Mouse (Mus musculus): ENCODE data around the gene Ablim1.

Gene Ablim1

DNA sequence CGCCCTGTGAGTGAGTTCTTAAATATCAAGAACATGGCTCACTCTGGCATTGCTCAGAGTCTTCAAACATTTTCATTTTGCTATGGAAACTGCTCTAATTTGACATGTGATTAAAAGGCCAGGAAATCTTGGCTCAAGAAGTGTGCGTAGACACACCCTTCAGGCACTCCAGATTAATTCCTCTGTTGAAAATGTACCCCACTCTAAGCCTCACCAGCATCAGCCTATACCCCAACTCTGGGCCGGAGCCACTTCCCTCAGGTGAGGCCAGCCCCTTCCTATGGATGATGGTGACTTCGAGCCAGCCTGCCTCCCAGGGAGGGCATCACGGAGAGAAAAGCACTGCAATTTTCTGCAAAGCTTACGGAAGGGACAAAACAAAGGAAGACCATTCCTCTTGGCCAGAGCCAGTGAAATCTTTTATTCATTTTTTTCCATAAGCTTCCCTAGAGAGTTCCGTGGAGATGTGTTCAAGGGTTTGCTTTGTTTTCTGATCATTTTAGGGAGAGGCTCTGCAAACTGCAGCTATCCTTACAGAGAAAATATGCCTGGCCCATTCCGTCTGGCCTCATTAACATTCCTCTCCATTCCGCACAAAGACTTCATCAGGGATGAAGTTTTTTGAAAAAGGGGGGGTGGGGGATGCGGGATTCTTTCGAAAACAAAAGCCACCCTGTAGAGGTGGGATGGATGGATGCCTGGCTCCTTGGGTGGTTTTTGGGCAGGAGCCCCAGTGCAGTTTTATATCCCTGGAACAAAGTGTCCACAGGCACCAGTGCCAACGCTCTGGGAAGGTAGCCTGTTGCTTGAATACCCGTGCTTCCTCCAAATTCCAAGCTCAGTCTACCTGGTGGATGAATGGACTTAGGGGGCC, 236.7 kb downstream of the Ablim1 start:
- no peak for DNase-seq (ENCODE audit: extremely low read depth, low read depth)

DNA sequence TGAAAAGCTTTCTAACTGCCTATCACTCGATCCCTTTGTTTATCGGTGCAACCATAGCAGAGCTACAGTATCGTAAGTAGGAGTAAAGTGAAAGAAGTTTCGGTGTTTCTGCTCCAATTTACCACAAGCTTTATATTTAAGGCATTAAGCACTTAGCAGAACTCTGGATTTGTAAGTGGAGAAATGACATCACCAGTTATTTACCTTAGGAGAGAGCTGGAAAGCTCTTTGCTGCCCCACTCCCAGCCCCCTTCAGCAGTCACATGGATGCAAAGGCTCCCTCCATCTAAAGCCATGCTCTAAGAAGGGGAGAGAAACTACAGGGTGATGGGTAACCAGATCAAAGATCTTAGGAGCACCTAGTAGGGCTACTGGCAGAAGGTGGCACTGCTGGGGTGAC, 241.3 kb downstream of the Ablim1 start:
- no peak for DNase-seq (ENCODE audit: extremely low read depth, low read depth)

DNA sequence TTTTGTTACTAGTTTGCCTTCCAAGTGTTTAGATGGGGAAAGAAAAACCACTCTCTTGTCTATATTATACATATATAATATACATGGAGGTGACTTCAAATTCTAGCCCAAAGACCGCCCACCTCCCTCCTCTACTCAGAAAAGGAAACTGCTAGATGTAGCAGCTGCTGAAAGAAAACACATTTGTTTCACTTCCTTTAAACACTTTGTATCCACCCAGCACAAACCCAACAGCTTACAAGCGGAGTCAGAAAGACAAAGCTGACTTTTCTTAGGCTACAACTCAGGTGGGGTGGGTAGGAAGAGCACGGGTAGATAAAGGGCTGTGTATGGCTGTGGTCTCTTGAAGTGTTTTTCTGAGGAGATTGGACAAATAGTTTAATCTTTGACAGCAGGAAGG, 242.0 kb downstream of the Ablim1 start:
- no peak for DNase-seq (ENCODE audit: extremely low read depth, low read depth)

DNA sequence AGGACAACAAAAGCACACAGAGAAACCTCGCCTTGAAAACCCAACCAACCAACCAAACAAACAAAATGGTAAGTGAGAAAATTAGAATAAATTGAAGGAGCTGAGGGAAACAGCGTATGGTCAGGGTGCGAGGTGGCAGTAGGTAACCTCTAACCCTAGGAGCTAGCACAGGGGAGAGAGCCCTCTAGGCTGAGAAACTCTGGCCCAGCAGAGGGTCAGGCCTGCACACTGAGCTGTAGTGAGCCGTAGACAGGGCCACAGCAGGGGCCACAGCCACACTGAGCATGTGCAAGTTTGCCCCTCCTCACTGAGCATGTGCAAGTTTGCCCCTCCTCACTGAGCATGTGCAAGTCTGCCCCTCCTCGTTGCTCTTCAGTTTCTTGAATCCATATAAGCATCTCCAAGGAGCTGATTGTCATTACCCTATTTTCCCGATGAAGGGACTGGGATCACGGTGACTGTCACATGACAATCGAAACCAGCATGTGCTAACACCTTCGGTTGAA, 247.6 kb downstream of the Ablim1 start:
- DNase-seq (ENCODE audit: extremely low read depth, low read depth): no peak

DNA sequence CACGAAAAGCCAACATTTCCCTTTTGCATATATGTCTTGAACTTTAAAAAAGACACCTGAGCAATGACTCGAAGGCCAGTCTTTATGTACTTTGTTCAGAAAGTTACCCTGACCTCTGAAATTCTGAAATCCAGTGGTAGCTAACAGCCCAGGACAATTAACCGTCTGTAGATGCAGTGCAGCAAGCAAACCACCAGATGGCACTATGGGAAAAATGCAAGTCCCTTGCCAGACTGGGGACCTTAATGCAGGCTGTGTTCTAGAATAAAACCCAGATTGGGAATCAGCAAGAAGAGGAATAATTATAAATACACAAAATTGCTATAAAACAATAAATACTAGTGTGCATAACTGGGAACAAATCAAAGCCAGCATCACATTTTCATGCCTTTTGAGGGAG, 248.4 kb downstream of the Ablim1 start:
- DNase-seq (ENCODE audit: extremely low read depth, low read depth): peak; percentile 1

DNA sequence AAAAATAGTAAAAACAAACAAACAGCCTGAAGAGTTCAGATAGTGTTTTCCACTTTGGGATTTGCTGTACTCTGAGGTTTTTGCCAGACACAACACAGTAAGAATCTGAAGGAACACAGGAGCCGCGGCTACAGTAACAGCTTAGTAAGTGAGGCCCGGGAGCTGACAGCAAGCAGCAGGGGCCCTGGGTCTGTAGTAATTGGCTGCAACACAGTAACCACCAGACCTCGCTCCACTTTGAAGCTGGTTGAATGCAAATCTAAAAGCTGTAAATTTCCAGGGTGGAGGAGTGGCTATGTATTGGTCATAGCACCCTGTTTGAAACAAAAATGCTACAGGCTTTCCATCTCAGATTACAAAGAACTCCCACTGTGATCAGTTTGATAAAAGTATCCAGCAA, 252.0 kb downstream of the Ablim1 start:
- DNase-seq (ENCODE audit: extremely low read depth, low read depth): no peak

DNA sequence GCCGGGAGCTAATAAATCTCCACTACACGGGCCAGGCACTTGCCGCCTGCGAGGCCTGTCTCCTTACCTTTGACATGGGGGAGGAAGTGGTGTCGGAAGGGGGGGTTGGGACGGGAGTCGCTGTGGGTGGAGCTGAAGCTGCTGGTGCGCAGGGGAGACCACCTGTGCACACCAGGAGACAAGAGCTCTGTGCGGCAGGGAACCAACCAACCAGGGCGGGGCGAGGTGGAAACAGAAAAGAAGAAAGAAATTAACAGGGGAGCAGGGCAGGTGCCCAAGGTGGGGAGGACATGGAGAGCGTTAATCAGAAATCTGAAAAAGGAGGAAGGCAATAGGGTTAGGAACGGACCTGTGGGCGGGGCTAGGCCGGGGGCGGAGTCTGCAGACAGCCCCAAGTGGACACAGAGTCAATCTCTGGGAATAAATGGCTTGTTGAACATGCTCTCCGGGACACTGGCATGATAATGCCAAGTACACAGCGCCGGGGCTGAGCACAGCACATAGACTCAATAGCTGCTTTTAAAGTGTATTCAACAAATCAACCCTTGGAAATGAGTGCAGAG, 255.6 kb downstream of the Ablim1 start:
- no peak for DNase-seq (ENCODE audit: extremely low read depth, low read depth)

DNA sequence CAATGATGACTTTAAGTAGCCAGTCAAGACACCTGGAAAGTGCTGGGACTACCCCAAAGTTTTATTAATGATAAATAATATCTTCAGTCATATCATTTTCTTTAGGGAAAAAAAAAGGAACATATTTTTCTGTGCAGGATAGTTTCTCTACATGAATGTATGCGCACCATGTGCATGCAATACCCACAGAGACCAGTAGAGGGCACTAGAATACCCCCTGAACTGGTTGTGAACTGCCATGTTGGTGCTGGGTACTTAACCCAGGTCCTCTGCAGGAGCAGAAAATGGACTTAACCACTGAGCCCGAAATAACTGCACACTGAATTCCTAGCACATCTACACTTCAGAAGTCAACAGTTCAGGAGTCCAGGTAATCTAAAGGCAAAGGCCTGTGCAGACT, 257.2 kb downstream of the Ablim1 start:
- DNase-seq (ENCODE audit: extremely low read depth, low read depth): no peak

DNA sequence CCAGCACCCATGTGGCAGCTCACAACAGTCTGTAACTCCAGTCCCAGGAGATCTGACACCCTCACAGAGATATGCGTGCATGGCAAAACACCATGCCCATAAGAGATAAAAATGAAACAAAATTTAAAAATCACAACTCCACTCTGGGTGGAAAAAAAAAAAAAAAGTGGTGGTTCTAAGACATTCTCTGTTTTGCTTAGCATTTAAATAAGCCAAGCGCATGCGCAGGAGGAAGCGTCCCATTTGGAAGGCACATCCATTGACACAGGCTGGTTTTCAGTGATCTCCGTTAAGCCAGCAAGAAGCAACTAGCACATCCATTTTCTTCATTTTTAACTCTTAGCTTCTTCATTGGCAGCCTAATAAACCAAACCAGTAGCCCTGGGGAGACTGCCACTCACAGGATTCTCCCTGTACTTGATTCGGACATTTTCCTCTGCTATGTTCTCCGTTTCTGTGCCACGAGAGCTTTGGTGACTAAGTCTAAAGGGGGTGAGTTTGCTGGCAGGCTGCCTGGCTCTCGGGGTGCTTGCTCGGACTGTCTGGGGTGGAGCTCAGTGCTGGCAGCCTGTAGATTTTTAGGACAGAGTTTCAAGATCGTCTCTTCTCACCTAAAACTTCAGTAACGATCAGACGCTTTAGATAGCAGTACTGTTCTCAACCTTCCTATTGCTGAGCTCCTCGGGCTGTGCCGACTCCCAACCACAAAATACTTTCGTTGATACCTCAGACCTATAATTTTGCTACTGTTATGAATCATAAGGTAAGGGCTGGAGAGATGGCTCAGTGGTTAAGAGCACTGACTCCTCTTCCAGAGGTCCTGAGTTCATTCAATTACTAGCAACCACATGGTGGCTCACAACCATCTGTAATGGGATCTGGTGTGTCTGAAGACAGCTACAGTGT, 259.3 kb downstream of the Ablim1 start:
- DNase-seq (ENCODE audit: extremely low read depth, low read depth): no peak

DNA sequence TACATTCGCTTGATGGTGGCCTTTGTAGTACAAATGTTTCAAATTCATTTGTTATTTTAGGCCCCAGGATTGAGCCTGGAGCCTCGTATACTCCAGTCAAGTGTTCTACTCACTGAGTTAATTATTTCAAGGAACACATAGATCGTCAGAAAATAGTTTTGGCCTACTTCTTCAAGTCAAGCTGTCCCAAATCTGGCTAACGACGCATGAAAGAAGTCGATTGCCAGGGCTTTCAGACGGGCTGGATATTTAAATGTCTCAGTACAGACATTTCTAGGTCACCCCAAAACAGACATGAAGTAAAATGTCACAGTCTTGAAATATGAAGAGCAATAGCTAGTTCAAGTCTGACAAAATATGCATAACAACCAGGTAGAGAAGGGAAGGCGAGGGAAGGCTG, 261.8 kb downstream of the Ablim1 start:
- DNase-seq (ENCODE audit: extremely low read depth, low read depth): no peak

DNA sequence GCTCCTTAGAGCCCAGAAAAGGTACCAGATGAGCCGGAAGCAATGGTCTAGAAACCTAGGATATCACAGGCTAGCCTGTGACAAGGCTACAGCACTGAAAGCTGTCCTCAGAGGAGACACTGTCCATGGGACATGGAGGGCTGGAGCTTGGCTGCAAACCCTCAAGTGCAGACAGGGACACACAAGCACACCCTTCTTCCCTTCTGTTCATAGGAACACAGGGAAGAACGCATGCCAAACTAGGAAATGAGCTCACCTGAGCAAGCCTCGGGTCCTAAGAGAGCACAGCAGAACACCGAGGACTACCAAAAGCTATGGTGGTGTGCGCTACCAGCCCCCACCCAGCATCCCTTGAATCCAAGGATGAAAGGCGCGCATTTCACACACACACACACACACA, 262.7 kb downstream of the Ablim1 start:
- no peak for DNase-seq (ENCODE audit: extremely low read depth, low read depth)

DNA sequence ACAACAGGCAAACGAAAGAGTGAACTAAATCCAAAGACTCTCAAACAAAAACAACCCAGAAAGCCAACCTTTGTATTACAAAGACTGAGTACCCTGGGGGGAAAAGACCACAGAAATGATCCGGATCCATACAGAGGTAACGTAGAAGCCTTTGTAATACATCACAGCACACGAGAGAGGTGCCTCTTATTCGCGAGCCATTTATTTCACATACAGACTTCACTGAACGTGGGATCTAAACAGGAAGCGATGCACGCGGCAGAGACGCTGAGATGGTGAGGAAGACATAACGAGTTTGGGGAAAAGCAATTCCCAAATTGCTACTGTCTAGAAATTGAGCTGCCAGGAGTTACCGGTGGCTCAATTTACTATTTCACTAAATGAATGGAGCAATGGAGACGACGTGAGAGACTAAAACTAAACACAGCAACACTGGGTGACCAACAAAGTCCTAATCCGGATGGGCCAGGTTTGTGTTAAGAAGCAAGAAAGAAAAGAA, 265.1 kb downstream of the Ablim1 start:
- DNase-seq (ENCODE audit: extremely low read depth, low read depth): no peak

DNA sequence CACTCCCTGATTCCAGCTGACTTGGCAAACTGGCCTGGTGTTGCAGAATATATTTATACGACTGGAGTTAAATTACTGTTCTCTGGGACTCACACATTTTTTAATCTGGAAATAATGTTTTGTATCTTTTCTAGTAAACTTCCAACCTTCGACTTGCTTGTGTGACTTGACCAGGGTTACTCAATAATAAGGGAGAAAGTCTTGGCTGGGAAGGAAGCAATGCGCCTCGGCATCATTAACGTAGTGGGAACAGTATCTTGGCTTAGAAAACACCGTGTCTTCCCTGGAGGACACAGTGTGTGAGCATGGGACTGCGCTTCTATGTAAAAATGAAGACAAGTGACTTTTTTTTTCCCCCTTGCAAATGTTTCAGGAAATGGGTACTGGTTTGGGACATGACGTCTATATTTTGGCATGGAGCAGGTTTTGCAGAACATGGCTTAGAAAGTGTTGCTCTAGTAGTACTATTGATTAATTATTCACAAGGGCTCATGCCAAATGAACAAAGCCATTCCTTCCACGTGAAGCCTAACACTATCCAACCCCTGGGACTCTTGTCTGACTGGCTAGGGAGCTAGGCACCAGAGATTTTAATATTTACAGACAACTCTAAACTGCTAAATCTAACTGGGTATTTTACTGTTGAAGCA, 266.9 kb downstream of the Ablim1 start:
- no peak for DNase-seq (ENCODE audit: extremely low read depth, low read depth)

DNA sequence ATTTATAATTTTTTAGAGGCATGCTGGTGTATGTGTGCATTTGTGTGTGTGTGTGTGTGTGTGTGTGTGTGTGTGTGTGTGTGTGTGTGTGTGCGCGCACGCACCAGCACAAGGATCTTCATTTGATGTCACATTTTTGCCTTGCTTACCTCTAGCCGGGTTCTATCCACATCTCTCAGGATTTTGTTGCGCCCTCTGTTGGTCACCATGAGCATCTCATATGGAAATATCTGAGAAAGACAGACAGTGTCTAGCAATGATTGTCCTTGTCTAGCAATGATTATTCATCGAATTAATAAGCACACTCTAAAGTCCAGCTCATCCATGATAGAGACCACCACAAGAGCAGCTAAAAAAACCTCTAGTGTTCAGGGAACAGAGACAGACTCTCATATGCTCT, 275.5 kb downstream of the Ablim1 start:
- DNase-seq (ENCODE audit: extremely low read depth, low read depth): no peak

DNA sequence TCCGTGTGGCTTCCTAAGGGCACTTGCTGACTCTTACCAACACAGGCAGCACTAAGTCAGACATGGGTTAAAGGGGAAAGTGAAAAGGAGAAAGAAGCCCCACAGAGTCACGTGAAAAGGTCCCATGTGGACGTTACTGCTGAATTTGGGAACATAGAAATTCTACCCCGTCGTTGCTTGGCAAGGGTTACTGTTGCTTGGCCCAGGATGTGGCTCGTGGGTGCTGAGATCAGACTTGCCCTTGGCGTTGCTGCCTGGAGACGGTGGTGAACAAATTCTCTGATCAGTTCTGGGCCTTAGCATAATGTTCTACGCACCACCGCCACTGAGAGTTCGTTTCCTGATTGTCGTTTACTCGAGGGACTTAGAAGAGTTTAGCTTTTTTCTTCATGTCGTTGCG, 277.9 kb downstream of the Ablim1 start:
- DNase-seq (ENCODE audit: extremely low read depth, low read depth): no peak

DNA sequence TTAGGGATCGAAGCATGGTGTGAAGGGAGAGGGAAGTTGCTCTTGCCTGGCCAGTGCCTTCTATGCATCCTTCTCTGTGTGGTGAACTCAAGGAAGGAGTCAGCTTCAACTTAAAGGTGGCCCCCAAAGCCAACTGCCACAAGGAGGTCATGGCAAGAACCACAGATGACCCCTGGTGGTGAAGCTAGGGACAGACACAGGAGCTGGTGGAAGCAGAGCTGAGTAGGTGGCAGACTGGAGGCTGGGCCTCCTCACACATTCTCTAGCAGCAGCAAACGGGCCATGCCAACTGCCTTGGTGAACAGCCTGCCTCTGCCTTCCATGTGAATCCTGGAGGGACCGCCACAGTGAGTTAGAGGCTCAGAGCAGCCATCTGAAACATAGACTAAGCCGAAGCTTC, 283.1 kb downstream of the Ablim1 start:
- no peak for DNase-seq (ENCODE audit: extremely low read depth, low read depth)

DNA sequence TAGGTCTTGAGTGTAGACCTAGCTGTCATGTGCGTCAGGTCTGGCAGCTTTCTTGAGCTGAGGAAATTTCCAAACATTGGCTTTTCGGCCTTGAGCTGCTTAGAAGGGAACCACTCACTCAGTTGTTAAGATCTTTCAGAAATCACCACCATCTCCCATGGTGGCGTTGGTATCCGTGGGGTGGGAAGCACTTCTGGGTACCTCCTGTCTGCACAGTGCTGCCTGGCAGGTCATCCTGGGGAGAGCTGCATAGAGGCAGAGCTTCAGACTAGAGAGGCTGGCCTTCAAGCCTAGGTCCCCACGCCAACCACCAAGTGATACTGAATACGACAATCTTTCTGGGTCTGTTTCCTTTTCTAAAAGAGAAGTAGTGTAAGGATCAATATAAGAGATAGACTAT, 285.3 kb downstream of the Ablim1 start:
- DNase-seq (ENCODE audit: extremely low read depth, low read depth): no peak

DNA sequence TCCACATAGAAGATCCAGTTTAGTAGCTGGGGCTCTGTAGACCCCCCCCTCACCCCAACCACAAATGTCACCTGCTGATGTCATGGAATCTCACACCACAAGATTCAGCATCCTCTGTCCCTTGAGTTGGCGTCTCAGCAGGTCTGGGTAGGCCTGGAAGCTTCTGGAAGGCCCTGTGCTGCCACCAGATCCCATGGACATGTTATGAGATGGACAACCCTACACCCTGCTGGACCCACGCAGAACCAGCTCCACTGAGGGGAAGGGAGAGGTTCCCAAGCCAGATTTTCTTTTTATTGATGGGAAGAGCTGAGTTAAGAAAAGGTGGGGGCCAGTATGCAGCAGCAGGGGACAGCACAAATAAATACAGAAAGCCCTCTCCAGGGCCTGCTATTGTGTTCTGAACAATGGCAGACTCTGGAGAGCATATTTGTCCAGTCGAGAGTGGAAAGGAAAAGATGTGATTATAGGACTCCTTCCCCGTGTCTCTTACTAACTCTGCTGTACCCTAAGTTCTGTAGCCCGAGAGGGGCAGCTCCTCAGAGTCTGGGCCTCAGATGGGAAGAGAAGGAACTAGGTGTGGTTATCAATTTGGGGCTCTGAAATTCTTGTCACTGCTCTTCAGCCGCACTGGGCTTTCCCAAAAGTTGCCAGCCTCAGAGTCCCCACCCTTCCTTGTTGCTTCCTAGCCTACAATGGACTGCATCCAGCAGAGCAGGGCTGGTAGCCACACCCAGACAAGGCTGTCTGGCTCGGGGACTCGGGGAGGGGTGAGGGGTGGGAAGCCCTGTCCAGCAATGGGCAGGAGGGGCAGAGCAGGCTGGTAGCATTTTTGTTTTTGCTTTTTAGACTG, 286.2 kb downstream of the Ablim1 start:
- no peak for DNase-seq (ENCODE audit: extremely low read depth, low read depth)

DNA sequence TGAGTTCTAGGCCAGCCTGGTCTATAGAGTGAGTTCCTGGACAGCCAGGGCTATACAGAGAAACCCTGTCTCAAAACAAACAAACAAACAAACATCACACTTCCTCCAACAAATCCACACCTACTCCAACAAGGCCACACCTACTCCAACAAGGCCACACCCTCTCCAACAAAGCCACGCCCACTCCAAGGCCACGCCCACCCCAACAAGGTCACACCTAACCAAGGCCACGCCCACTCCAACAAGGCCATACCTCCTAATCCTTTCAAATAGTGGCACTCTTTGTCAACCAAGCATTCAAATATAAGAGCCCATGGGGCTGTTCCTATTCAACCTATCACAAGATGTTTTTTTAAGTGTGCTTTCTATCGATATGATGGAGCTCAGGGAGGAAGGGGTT, 288.2 kb downstream of the Ablim1 start:
- DNase-seq (ENCODE audit: extremely low read depth, low read depth): no peak

DNA sequence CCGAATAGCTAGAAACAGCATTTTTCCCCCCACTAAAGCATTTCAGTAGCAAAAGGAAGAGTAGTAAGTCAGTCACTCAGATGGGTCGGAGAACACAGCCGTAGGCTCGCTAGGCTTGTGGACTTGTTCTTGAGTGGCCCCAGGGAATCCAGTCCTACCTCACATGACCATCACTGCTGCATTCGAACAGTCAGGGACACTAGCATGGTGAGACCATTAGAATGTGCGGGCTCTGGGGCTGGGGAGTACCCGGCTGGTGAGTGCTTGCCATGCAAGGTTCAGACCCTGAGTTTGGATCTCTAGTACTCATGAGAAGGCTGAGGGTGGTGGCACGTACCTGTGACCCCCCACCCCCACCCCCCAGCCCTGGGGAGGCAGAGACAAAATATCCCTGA, 296.9 kb downstream of the Ablim1 start:
- DNase-seq (ENCODE audit: extremely low read depth, low read depth): no peak
